Mouse (Mus musculus): ENCODE measurements around the gene Snrpc. TPM values are rescaled to one million over a fixed set of nuclear protein-coding genes. Genes with fewer than 3 reads are reported as not detected.

Snrpc gene
- total RNA-seq, 2 experiments from 2014 or later = 68.3 to 71.2 TPM

DNA sequence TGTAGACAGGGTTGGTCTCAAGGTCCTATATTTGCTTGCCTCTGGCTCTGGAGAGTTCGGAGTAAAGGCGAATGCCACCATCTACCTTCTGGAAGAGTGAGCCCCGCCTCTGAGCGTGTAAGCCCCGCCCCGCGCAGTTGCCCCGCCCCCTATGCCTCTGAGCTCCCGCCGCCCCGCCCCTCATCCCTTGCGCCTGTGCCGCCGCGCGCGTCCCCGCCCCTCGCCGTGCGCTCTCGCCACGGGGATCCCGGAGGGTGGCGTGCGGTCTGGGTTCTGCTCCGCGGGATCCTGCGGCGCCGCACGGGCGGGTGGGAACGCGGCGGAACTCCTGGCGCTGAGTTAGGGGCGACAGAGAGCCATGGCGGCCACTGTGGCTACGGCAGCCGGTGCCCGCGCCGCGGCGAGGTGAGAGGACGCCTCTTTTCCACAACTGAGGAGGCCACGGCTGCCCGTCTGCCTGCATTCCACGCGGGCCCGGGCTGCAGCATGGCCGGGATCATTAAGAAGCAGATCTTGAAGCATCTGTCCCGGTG, 18.4 kb downstream of the Snrpc start, which contains the start of gene Uhrf1bp1:
TSS of gene Uhrf1bp1 (plus strand) at position 177 of the 533 bp plus-strand sequence.
- Histone ChIP-seq H3K27ac (peak within 1 kb of the TSS; percentile 96), H3K4me3 (peak within 1 kb of the TSS; percentile 80)
- 0 out of 2 replicates have a peak, but pooled peaks have one; percentile 17 for TF ChIP-seq CTCF (IDR thresholded peaks at IDR 0.05)
- intact Hi-C loops (cut with DNase I) = loop anchor here (5.0 kb wide), 1 partner anchor 116 kb away; no protein-coding TSS in a partner anchor
- peak; percentile 91 for DNase-seq

GRCm38 (mm10) chr17:27856798-27857648, 19.1 kb downstream of the Snrpc start:
- peak overlapping the region; percentile 96 for H3K27ac ChIP-seq
- intact Hi-C loops (cut with DNase I) = loop anchor here (5.0 kb wide), 1 partner anchor 115 kb away; no protein-coding TSS in a partner anchor
- TF ChIP-seq CTCF (IDR thresholded peaks at IDR 0.05) = no peak; the same call in 1 of the 2 replicates
- peak overlapping the region; percentile 80 for H3K4me3 ChIP-seq
- peak; percentile 76 for DNase-seq

- H3K27ac ChIP-seq = peak overlapping the region; percentile 96
- intact Hi-C loops (cut with DNase I) = loop anchor here (2.0 to 5.0 kb wide), 2 partner anchors 49 to 114 kb away; no protein-coding TSS in a partner anchor
These were observed 19.9 kb downstream of the Snrpc start for GRCm38 (mm10) chr17:27857649-27858475.

DNA sequence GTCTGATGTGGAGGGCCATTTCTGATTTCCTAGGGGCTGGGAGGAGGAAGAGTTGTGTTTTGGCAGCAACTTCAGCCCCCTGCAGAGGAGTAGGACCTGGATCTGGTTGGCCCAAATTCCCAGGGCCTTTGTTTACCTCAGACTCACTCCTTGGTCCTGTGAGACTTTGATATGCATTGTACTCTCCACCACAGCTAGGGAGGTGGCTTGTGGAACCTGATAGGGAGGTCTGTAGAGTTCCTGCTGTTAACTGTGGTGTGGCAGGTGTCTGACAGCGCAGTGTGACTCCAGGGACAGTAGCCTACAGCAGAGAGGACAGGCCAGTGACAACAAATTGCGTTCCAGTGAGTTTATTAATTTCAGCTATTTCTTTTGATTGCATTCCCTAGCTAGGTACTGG, 21.2 kb downstream of the Snrpc start:
- H3K4me3 ChIP-seq = no peak overlapping the region
- no peak for TF ChIP-seq CTCF (IDR thresholded peaks at IDR 0.05)
- H3K27ac ChIP-seq = peak overlapping the region; percentile 1; the same call in 1 of the 2 replicates
- DNase-seq = no peak
- intact Hi-C loops (cut with DNase I) = loop anchor here (2.0 to 5.0 kb wide), 2 partner anchors 48 to 113 kb away; no protein-coding TSS in a partner anchor

More at GRCm38 (mm10) chr17:27857649-27858475, 19.9 kb downstream of the Snrpc start:
- DNase-seq = no peak
- H3K4me3 ChIP-seq = peak overlapping the region; percentile 80
- TF ChIP-seq CTCF (IDR thresholded peaks at IDR 0.05) = no peak

DNA sequence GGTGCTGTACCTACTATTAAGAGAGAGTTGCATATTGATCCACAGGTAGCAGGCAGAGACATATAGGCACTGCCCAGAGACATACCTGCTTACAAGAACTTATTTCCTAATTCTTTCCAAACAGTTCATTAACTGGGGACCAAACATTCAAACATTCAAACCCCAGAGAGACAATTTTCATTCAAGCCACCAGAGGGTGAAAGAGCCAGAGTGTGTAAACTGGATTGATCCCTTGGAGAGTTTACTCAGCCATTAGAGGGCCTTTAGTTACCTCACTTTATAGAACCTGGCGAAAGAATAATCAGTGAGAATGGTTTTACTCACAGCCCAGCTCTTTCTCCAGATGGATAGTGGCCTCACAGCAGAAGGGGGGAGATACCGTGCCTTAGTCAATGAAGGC, 27.5 kb downstream of the Snrpc start:
- intact Hi-C loops (cut with DNase I) = no loop called here
- TF ChIP-seq CTCF (IDR thresholded peaks at IDR 0.05) = 0 out of 2 replicates have a peak, but pooled peaks have one; percentile 1
- H3K4me3 ChIP-seq = no peak overlapping the region
- H3K27ac ChIP-seq = no peak overlapping the region
- DNase-seq = no peak

GRCm38 (mm10) chr17:27866737-27867136, 28.8 kb downstream of the Snrpc start:
- DNase-seq = no peak
- Histone ChIP-seq H3K27ac (no peak overlapping the region), H3K4me3 (no peak overlapping the region)
- intact Hi-C loops (cut with DNase I) = no loop called here
- TF ChIP-seq CTCF (IDR thresholded peaks at IDR 0.05) = no peak

GRCm38 (mm10) chr17:27871851-27872250, 33.9 kb downstream of the Snrpc start:
- TF ChIP-seq CTCF (IDR thresholded peaks at IDR 0.05) = no peak
- intact Hi-C loops (cut with DNase I) = no loop called here
- no peak for DNase-seq
- Histone ChIP-seq H3K27ac (peak overlapping the region; percentile 43; the same call in 1 of the 2 replicates), H3K4me3 (no peak overlapping the region)

GRCm38 (mm10) chr17:27873583-27873982, 35.6 kb downstream of the Snrpc start:
- intact Hi-C loops (cut with DNase I) = no loop called here
- no peak for DNase-seq
- H3K27ac ChIP-seq = no peak overlapping the region
- no peak for TF ChIP-seq CTCF (IDR thresholded peaks at IDR 0.05)
- no peak overlapping the region for H3K4me3 ChIP-seq

GRCm38 (mm10) chr17:27874510-27874909, 36.6 kb downstream of the Snrpc start:
- no peak for TF ChIP-seq CTCF (IDR thresholded peaks at IDR 0.05)
- intact Hi-C loops (cut with DNase I) = no loop called here
- Histone ChIP-seq H3K27ac (no peak overlapping the region), H3K4me3 (no peak overlapping the region)
- DNase-seq = no peak

- DNase-seq = peak; percentile 62
- peak; percentile 58 for TF ChIP-seq CTCF (IDR thresholded peaks at IDR 0.05)
- Histone ChIP-seq H3K27ac (no peak overlapping the region), H3K4me3 (no peak overlapping the region)
- intact Hi-C loops (cut with DNase I) = no loop called here
These were observed 43.6 kb downstream of the Snrpc start for GRCm38 (mm10) chr17:27881518-27881917.

DNA sequence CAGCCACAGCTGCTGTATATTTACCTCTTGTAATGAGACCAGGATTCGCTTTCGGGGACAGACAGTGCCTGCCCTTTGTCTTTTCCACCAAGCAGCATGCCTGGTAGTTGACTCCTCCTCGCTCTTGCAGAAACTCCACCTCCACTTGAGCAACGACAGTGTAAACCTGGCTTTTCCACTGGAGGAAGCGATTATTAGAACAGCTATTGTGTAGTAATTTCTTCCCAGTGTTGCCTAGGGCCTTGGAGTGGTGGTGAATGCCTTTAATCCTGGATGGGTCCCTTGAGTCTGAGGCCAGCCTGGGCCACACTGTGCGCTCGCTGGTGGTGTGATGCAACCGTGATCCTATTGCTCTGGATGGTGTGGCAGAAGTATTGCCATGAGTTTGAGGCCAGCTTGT, 45.2 kb downstream of the Snrpc start:
- intact Hi-C loops (cut with DNase I) = no loop called here
- Histone ChIP-seq H3K4me3 (no peak overlapping the region), H3K27ac (no peak overlapping the region)
- TF ChIP-seq CTCF (IDR thresholded peaks at IDR 0.05) = no peak
- no peak for DNase-seq

DNA sequence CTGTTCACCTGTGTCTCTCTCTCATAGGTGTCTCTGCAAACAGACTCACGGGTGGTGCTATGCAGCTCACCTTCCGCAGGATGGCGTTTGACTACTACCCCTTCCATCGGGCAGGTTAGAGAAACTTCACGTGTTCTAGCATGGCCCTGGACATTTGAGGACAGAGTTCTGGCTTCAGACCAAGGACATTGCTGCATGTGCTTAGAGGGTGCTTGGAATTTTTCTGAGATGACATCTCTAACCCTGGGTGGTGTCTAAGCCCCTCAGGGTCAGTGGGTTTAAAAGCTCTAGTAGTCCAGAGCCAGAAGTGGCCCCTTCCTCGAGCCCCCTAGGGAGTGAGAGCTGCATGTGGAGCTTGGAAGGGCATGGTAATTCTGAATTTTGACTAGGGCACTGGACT, 46.0 kb downstream of the Snrpc start:
- TF ChIP-seq CTCF (IDR thresholded peaks at IDR 0.05) = no peak
- Histone ChIP-seq H3K27ac (no peak overlapping the region), H3K4me3 (no peak overlapping the region)
- DNase-seq = no peak
- intact Hi-C loops (cut with DNase I) = no loop called here
